Mouse (Mus musculus) erythroblast, embryonic 14.5 days (primary cell): Measurements from ENCODE around the gene Gng7.

ENCODE experiments used
- GATA1 ChIP-seq: IDR thresholded peaks from 2 replicates; pipeline ENCODE4 v1.6.1; 2012; ENCODE audit warnings: low read length, inconsistent platforms, mixed read lengths
- TAL1 ChIP-seq: IDR thresholded peaks from 3 replicates; pipeline ENCODE4 v1.6.1; 2012; ENCODE audit warnings: low read length, inconsistent platforms, mixed read lengths

DNA sequence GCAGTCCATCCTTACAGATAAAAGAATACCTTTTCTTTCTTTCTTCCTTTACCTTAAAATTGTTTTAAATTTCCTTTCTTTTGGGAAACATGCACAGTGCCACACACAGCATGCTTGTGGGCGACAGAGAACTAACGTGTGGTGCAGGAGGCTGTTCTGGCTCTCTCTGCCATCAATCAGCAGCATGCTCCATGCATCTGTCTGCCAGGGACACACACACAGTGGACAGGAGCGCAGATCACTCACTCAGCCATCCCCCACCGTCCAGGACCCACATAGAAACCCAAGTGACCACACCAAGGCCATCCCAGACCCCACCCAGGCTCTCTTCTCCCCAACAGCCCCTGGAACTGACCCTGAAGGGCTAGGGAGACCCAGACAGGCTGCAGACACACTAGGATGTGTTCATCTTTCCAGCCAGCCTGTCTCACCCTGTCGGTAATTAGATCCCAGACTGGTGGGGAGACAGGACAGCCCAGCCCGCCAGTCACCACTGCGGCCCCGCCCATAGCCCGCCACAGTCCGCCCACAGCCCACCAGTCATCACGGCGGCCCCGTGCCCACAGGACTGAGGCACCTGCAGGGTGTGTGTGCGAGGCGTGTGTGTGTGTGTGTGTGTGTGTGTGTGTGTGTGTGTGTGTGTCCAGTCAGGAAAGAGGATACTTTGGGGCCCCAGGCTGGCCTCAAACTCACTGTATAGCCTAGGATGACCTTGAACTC lies 75.8 kb downstream of the Gng7 start:
- TF ChIP-seq TAL1: no peak
- no peak for TF ChIP-seq GATA1
